Mouse (Mus musculus): ENCODE measurements at regions not wholly inside any gene's neighbourhood (a gene's known extent, or its start where the extent isn't known, plus 50 kb on each side); places are given as distances from the start of the nearest gene placed in this dataset.

- TF ChIP-seq EP300 (IDR thresholded peaks at IDR 0.05; ENCODE audit: insufficient read depth, low read depth, low read length), result no peak
- no peak for TF ChIP-seq CTCF (IDR thresholded peaks at IDR 0.05; ENCODE audit: low read depth, low read length)
Observed at GRCm38 (mm10) chr7:133378338-133378737, 223.6 kb downstream of the Tex36 start.
